Mouse (Mus musculus) limb, embryonic 12.5 days (tissue): ENCODE data around the gene Gm20388. TPM values are rescaled to one million over a fixed set of nuclear protein-coding genes. Genes with fewer than 3 reads are reported as not detected.

ENCODE experiments used
- ATAC-seq: fragments of 200-750 bp; cut with Nextera tagmentation; 2 replicates; pipeline ENCODE4 v1.8.0; 2017; ENCODE audit warnings: low read depth, moderate TSS enrichment; ENCODE audit not compliant: insufficient number of reproducible peaks, insufficient read depth, low FRiP score, low TSS enrichment
- H3K27ac ChIP-seq: fragments of 300-500 bp; sonication (generic); 2 replicates; pipeline ENCODE4 v1.5.1; 2016; ENCODE audit warnings: mild to moderate bottlenecking, moderate library complexity
- H3K27me3 ChIP-seq: fragments of 300-500 bp; sonication (generic); 2 replicates; pipeline ENCODE4 v1.6.1; 2016; ENCODE audit warnings: mild to moderate bottlenecking, moderate library complexity
- H3K36me3 ChIP-seq: fragments of 300-500 bp; sonication (generic); 2 replicates; pipeline ENCODE4 v1.6.1; 2016; ENCODE audit warnings: mild to moderate bottlenecking, moderate library complexity
- H3K4me1 ChIP-seq: fragments of 300-500 bp; sonication (generic); replicated peaks from 2 replicates; pipeline ENCODE4 v1.6.1; 2016
- H3K4me2 ChIP-seq: fragments of 300-500 bp; sonication (generic); 2 replicates; pipeline ENCODE4 v1.6.1; 2016; ENCODE audit warnings: mild to moderate bottlenecking, moderate library complexity
- H3K4me3 ChIP-seq: fragments of 300-500 bp; sonication (generic); replicated peaks from 2 replicates; pipeline ENCODE4 v1.5.1; 2016; ENCODE audit warnings: mild to moderate bottlenecking
- H3K9ac ChIP-seq: fragments of 300-500 bp; sonication (generic); replicated peaks from 2 replicates; pipeline ENCODE4 v1.6.1; 2016; ENCODE audit warnings: mild to moderate bottlenecking, moderate library complexity
- H3K9me3 ChIP-seq: fragments of 300-500 bp; sonication (generic); 2 replicates; pipeline ENCODE4 v1.6.1; 2016; ENCODE audit warnings: mild to moderate bottlenecking, moderate library complexity
- WGBS: fragments of 180-500 bp; shearing (Covaris S2); methylation state at CpG from one replicate; pipeline ENCODE4 v1.1.7; 2016; 5-methylcytosine and 5-hydroxymethylcytosine counted together
- polyA plus RNA-seq: library from polyadenylated mRNA; unstranded; fragments of >200 nt; fragmentation: Nextera tagmentation; extraction: Ambion mirVana; gene quantifications from 2 replicates; pipeline ENCODE4 v1.2.1, GENCODE M21; 2016

Gm20388 gene
- polyA plus RNA-seq, 1 experiment from 2014 or later, result not detected

GRCm38 (mm10) chr8:120614491-120614890 is 703.9 kb downstream of the Gm20388 start:
- Histone ChIP-seq H3K4me1 (peaks cover 13% of the 10 kb centered on the region), H3K4me2 (no peak overlapping the region), H3K27ac (no peak overlapping the region), H3K36me3 (no peaks in the 10 kb centered on the region), H3K9ac (no peak overlapping the region), H3K27me3 (no peaks in the 10 kb centered on the region; the same call in 1 of the 2 replicates), H3K4me3 (no peak overlapping the region), H3K9me3 (no peaks in the 10 kb centered on the region)
- ATAC-seq, result no peak
- 83% methylated on average over 3 of the region's 3 CpGs for WGBS

- H3K9me3 ChIP-seq, result no peaks in the 10 kb centered on the region
- H3K27ac ChIP-seq, result peak overlapping the region; percentile 25; the same call in 1 of the 2 replicates
- H3K27me3 ChIP-seq, result no peaks in the 10 kb centered on the region; the same call in 1 of the 2 replicates
- ATAC-seq, result no peak
- no peak overlapping the region for H3K4me2 ChIP-seq
- H3K4me3 ChIP-seq, result no peak overlapping the region
- WGBS, result 31% methylated on average over 8 of the region's 8 CpGs
- H3K4me1 ChIP-seq, result peaks cover 22% of the 10 kb centered on the region
- 0 out of 2 replicates have a peak overlapping the region, but pooled peaks have one; percentile 12 for H3K9ac ChIP-seq
- H3K36me3 ChIP-seq, result no peaks in the 10 kb centered on the region
Observed at GRCm38 (mm10) chr8:120616663-120617626, 706.3 kb downstream of the Gm20388 start.

GRCm38 (mm10) chr8:120618110-120618509 is 707.5 kb downstream of the Gm20388 start:
- Histone ChIP-seq H3K4me3 (no peak overlapping the region), H3K4me2 (no peak overlapping the region; the same call in 1 of the 2 replicates), H3K27me3 (no peaks in the 10 kb centered on the region; the same call in 1 of the 2 replicates), H3K9ac (no peak overlapping the region), H3K9me3 (no peaks in the 10 kb centered on the region), H3K27ac (no peak overlapping the region), H3K36me3 (no peaks in the 10 kb centered on the region), H3K4me1 (peaks cover 24% of the 10 kb centered on the region)
- no peak for ATAC-seq
- WGBS, result under 1% methylated on average over 6 of the region's 6 CpGs

GRCm38 (mm10) chr8:120619235-120620180 is 708.9 kb downstream of the Gm20388 start:
- Histone ChIP-seq H3K27me3 (no peaks in the 10 kb centered on the region; the same call in 1 of the 2 replicates), H3K36me3 (no peaks in the 10 kb centered on the region), H3K9me3 (no peaks in the 10 kb centered on the region), H3K4me1 (peaks cover 24% of the 10 kb centered on the region), H3K4me3 (no peak overlapping the region), H3K9ac (no peak overlapping the region), H3K27ac (no peak overlapping the region), H3K4me2 (no peak overlapping the region)
- no peak for ATAC-seq
- 77% methylated on average over 11 of the region's 11 CpGs for WGBS

- Histone ChIP-seq H3K9ac (no peak overlapping the region), H3K9me3 (no peaks in the 10 kb centered on the region), H3K4me3 (no peak overlapping the region), H3K27me3 (no peaks in the 10 kb centered on the region; the same call in 1 of the 2 replicates), H3K4me1 (peaks cover 24% of the 10 kb centered on the region), H3K4me2 (no peak overlapping the region), H3K36me3 (no peaks in the 10 kb centered on the region), H3K27ac (no peak overlapping the region)
- ATAC-seq, result no peak
- WGBS, result 53% methylated on average over 7 of the region's 7 CpGs
Observed at GRCm38 (mm10) chr8:120620441-120620840, 709.8 kb downstream of the Gm20388 start.

- no peak overlapping the region for H3K27ac ChIP-seq
- no peak overlapping the region for H3K4me2 ChIP-seq
- no peaks in the 10 kb centered on the region for H3K36me3 ChIP-seq
- H3K27me3 ChIP-seq, result no peaks in the 10 kb centered on the region; the same call in 1 of the 2 replicates
- ATAC-seq, result no peak
- H3K9me3 ChIP-seq, result no peaks in the 10 kb centered on the region
- WGBS, result 72% methylated on average over 14 of the region's 14 CpGs
- no peak overlapping the region for H3K9ac ChIP-seq
- no peak overlapping the region for H3K4me3 ChIP-seq
- H3K4me1 ChIP-seq, result peaks cover 14% of the 10 kb centered on the region
Observed at GRCm38 (mm10) chr8:120622161-120622560, 711.5 kb downstream of the Gm20388 start.

- 26% methylated on average over 2 of the region's 2 CpGs for WGBS
- no peaks in the 10 kb centered on the region; the same call in 1 of the 2 replicates for H3K27me3 ChIP-seq
- ATAC-seq, result no peak
- no peak overlapping the region for H3K4me2 ChIP-seq
- H3K9me3 ChIP-seq, result no peaks in the 10 kb centered on the region
- 0 out of 2 replicates have a peak, but pooled peaks cover 11% of the 10 kb centered on the region for H3K4me1 ChIP-seq
- H3K9ac ChIP-seq, result no peak overlapping the region
- H3K4me3 ChIP-seq, result no peak overlapping the region
- no peak overlapping the region for H3K27ac ChIP-seq
- no peaks in the 10 kb centered on the region for H3K36me3 ChIP-seq
Observed at GRCm38 (mm10) chr8:120623608-120624007, 713.0 kb downstream of the Gm20388 start.

- Histone ChIP-seq H3K4me1 (peaks cover 15% of the 10 kb centered on the region; the same call in 1 of the 2 replicates), H3K9me3 (no peaks in the 10 kb centered on the region), H3K4me3 (no peak overlapping the region), H3K9ac (no peak overlapping the region), H3K4me2 (no peak overlapping the region), H3K27ac (no peak overlapping the region), H3K27me3 (peaks cover 6% of the 10 kb centered on the region; the same call in 1 of the 2 replicates), H3K36me3 (no peaks in the 10 kb centered on the region)
- 57% methylated on average over 11 of the region's 11 CpGs for WGBS
- ATAC-seq, result no peak
Observed at GRCm38 (mm10) chr8:120626461-120626860, 715.8 kb downstream of the Gm20388 start.

GRCm38 (mm10) chr8:120627298-120627697 is 716.7 kb downstream of the Gm20388 start:
- H3K27ac ChIP-seq, result no peak overlapping the region
- peaks cover 6% of the 10 kb centered on the region for H3K27me3 ChIP-seq
- ATAC-seq, result no peak
- no peak overlapping the region for H3K9ac ChIP-seq
- peaks cover 14% of the 10 kb centered on the region; the same call in 1 of the 2 replicates for H3K4me1 ChIP-seq
- no peak overlapping the region for H3K4me2 ChIP-seq
- no peaks in the 10 kb centered on the region for H3K36me3 ChIP-seq
- 91% methylated on average over 5 of the region's 5 CpGs for WGBS
- no peak overlapping the region for H3K4me3 ChIP-seq
- peaks cover under 1% of the 10 kb centered on the region for H3K9me3 ChIP-seq

- H3K27ac ChIP-seq, result no peak overlapping the region
- H3K4me1 ChIP-seq, result peaks cover 26% of the 10 kb centered on the region
- 55% methylated on average over 5 of the region's 5 CpGs for WGBS
- no peak overlapping the region for H3K4me3 ChIP-seq
- no peak overlapping the region for H3K4me2 ChIP-seq
- ATAC-seq, result no peak
- peaks cover 7% of the 10 kb centered on the region for H3K9me3 ChIP-seq
- peaks cover 33% of the 10 kb centered on the region for H3K27me3 ChIP-seq
- H3K9ac ChIP-seq, result no peak overlapping the region
- no peaks in the 10 kb centered on the region; the same call in 1 of the 2 replicates for H3K36me3 ChIP-seq
Observed at GRCm38 (mm10) chr8:120630031-120630430, 719.4 kb downstream of the Gm20388 start.
